Mouse (Mus musculus): ENCODE data around the gene Rere. TPM values are rescaled to one million over a fixed set of nuclear protein-coding genes. Genes with fewer than 3 reads are reported as not detected.
A peak's percentile ranks its signal among the peaks of the same experiment; 100 is the strongest.
"Not testable (repeated sequence)": the region's sequence is repeated elsewhere in the genome, so short reads cannot be mapped to it uniquely, and the experiment has no call there.

Rere gene
- polyA plus RNA-seq, 1 experiment from 2014 or later: 18.0 TPM

DNA sequence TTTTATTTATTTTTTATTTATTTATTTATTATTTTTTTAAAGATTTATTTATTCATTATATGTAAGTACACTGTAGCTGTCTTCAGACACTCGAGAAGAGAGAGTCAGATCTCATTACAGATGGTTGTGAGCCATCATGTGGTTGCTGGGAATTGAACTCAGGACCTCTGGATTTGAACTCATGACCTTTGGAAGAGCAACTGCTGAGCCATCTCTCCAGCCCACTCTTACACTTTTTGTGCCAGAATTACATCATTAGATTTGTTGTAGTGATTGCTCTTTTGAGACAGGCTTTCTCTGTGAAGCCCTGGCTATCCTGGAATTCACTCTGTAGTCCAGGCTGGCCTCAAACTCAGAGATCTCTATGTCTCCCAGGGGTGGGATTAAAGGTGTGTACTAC, 6.0 kb downstream of the Rere start:
- not testable (repeated sequence) for H3K27me3 ChIP-seq (ENCODE audit: control insufficient read depth, insufficient read depth, low read length); H3K9me3 ChIP-seq (replicated peaks; ENCODE audit: control insufficient read depth, low read length); H3K27ac ChIP-seq (ENCODE audit: low read length); H3K9ac ChIP-seq (ENCODE audit: low read length); H3K4me3 ChIP-seq (ENCODE audit: low read length); H3K36me3 ChIP-seq (ENCODE audit: control insufficient read depth, insufficient read depth); ATAC-seq (replicated peaks; ENCODE audit: extremely low read depth, insufficient read depth, low FRiP score); H3K4me2 ChIP-seq (ENCODE audit: low read depth, low read length)
- 77% methylated on average over 1 of the region's 1 CpGs for WGBS
- peaks cover 34% of the 10 kb centered on the region for H3K4me1 ChIP-seq (ENCODE audit: control insufficient read depth, insufficient read depth, low read length)

- Histone ChIP-seq H3K4me2 (ENCODE audit: low read depth, low read length) (no peak overlapping the region), H3K27me3 (ENCODE audit: control insufficient read depth, insufficient read depth, low read length) (no peaks in the 10 kb centered on the region), H3K36me3 (ENCODE audit: control insufficient read depth, insufficient read depth) (peaks cover 4% of the 10 kb centered on the region; the same call in 1 of the 2 replicates), H3K4me1 (ENCODE audit: control insufficient read depth, insufficient read depth, low read length) (peaks cover 19% of the 10 kb centered on the region), H3K4me3 (ENCODE audit: low read length) (no peak overlapping the region), H3K9ac (ENCODE audit: low read length) (no peak overlapping the region), H3K9me3 (replicated peaks; ENCODE audit: control insufficient read depth, low read length) (0 out of 2 replicates have a peak, but pooled peaks cover 2% of the 10 kb centered on the region), H3K27ac (ENCODE audit: low read length) (no peak overlapping the region)
- 95% methylated on average over 3 of the region's 3 CpGs for WGBS
- ATAC-seq (replicated peaks; ENCODE audit: extremely low read depth, insufficient read depth, low FRiP score): no peak
These were observed 10.5 kb downstream of the Rere start for GRCm38 (mm10) chr4:150291900-150292299.

- Histone ChIP-seq H3K4me2 (ENCODE audit: low read depth, low read length) (no peak overlapping the region), H3K9ac (ENCODE audit: low read length) (no peak overlapping the region), H3K27me3 (ENCODE audit: control insufficient read depth, insufficient read depth, low read length) (no peaks in the 10 kb centered on the region), H3K4me1 (ENCODE audit: control insufficient read depth, insufficient read depth, low read length) (0 out of 2 replicates have a peak, but pooled peaks cover 2% of the 10 kb centered on the region), H3K4me3 (ENCODE audit: low read length) (no peak overlapping the region), H3K36me3 (ENCODE audit: control insufficient read depth, insufficient read depth) (peaks cover 4% of the 10 kb centered on the region; the same call in 1 of the 2 replicates), H3K9me3 (replicated peaks; ENCODE audit: control insufficient read depth, low read length) (0 out of 2 replicates have a peak, but pooled peaks cover 2% of the 10 kb centered on the region), H3K27ac (ENCODE audit: low read length) (no peak overlapping the region)
- no peak for ATAC-seq (replicated peaks; ENCODE audit: extremely low read depth, insufficient read depth, low FRiP score)
- WGBS: 93% methylated on average over 7 of the region's 7 CpGs
These were observed 13.4 kb downstream of the Rere start for GRCm38 (mm10) chr4:150294870-150295269.

GRCm38 (mm10) chr4:150295966-150296365, 14.5 kb downstream of the Rere start:
- H3K27ac ChIP-seq (ENCODE audit: low read length): no peak overlapping the region
- no peak overlapping the region for H3K9ac ChIP-seq (ENCODE audit: low read length)
- H3K36me3 ChIP-seq (ENCODE audit: control insufficient read depth, insufficient read depth): peaks cover 4% of the 10 kb centered on the region; the same call in 1 of the 2 replicates
- ATAC-seq (replicated peaks; ENCODE audit: extremely low read depth, insufficient read depth, low FRiP score): no peak
- WGBS: 93% methylated on average over 7 of the region's 7 CpGs
- H3K27me3 ChIP-seq (ENCODE audit: control insufficient read depth, insufficient read depth, low read length): no peaks in the 10 kb centered on the region
- no peak overlapping the region for H3K4me3 ChIP-seq (ENCODE audit: low read length)
- H3K4me2 ChIP-seq (ENCODE audit: low read depth, low read length): no peak overlapping the region
- H3K9me3 ChIP-seq (replicated peaks; ENCODE audit: control insufficient read depth, low read length): 0 out of 2 replicates have a peak, but pooled peaks cover 2% of the 10 kb centered on the region
- peaks cover 3% of the 10 kb centered on the region; the same call in 1 of the 2 replicates for H3K4me1 ChIP-seq (ENCODE audit: control insufficient read depth, insufficient read depth, low read length)

GRCm38 (mm10) chr4:150302726-150303125, 21.3 kb downstream of the Rere start:
- Histone ChIP-seq H3K9me3 (replicated peaks; ENCODE audit: control insufficient read depth, low read length) (no peaks in the 10 kb centered on the region), H3K9ac (ENCODE audit: low read length) (no peak overlapping the region), H3K27me3 (ENCODE audit: control insufficient read depth, insufficient read depth, low read length) (no peaks in the 10 kb centered on the region), H3K36me3 (ENCODE audit: control insufficient read depth, insufficient read depth) (no peaks in the 10 kb centered on the region), H3K4me1 (ENCODE audit: control insufficient read depth, insufficient read depth, low read length) (peaks cover 35% of the 10 kb centered on the region), H3K27ac (ENCODE audit: low read length) (no peak overlapping the region), H3K4me3 (ENCODE audit: low read length) (no peak overlapping the region), H3K4me2 (ENCODE audit: low read depth, low read length) (no peak overlapping the region)
- WGBS: 88% methylated on average over 8 of the region's 8 CpGs
- ATAC-seq (replicated peaks; ENCODE audit: extremely low read depth, insufficient read depth, low FRiP score): no peak

- 0 out of 2 replicates have a peak overlapping the region, but pooled peaks have one; percentile 29 for H3K9ac ChIP-seq (ENCODE audit: low read length)
- no peaks in the 10 kb centered on the region for H3K27me3 ChIP-seq (ENCODE audit: control insufficient read depth, insufficient read depth, low read length)
- H3K4me1 ChIP-seq (ENCODE audit: control insufficient read depth, insufficient read depth, low read length): peaks cover 47% of the 10 kb centered on the region
- no peaks in the 10 kb centered on the region for H3K9me3 ChIP-seq (replicated peaks; ENCODE audit: control insufficient read depth, low read length)
- ATAC-seq (replicated peaks; ENCODE audit: extremely low read depth, insufficient read depth, low FRiP score): no peak
- 41% methylated on average over 2 of the region's 2 CpGs for WGBS
- no peaks in the 10 kb centered on the region for H3K36me3 ChIP-seq (ENCODE audit: control insufficient read depth, insufficient read depth)
- no peak overlapping the region for H3K4me2 ChIP-seq (ENCODE audit: low read depth, low read length)
- H3K4me3 ChIP-seq (ENCODE audit: low read length): no peak overlapping the region
- no peak overlapping the region for H3K27ac ChIP-seq (ENCODE audit: low read length)
These were observed 25.3 kb downstream of the Rere start for GRCm38 (mm10) chr4:150306701-150307100.

DNA sequence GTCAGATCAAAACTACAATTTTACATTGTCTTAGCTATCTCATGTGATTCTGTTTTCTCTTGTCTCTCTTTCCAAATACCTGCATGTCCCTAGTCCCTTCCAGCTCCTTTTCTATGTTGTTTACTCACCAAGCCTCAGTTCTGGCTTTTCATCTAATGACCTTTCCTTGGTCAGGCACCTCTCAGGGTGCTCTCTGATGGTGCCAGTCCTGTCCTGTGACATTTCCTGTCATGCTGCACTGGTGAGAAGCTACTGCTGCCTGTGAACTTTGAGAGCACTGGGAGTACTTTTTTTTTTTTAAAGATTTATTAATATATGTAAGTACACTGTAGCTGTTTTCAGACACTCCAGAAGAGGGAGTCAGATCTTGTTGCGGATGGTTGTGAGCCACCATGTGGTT, 25.8 kb downstream of the Rere start:
- H3K36me3 ChIP-seq (ENCODE audit: control insufficient read depth, insufficient read depth): no peaks in the 10 kb centered on the region
- WGBS: 93% methylated on average over 1 of the region's 1 CpGs
- no peak overlapping the region for H3K9ac ChIP-seq (ENCODE audit: low read length)
- no peak overlapping the region for H3K4me3 ChIP-seq (ENCODE audit: low read length)
- no peaks in the 10 kb centered on the region for H3K9me3 ChIP-seq (replicated peaks; ENCODE audit: control insufficient read depth, low read length)
- ATAC-seq (replicated peaks; ENCODE audit: extremely low read depth, insufficient read depth, low FRiP score): no peak
- no peaks in the 10 kb centered on the region for H3K27me3 ChIP-seq (ENCODE audit: control insufficient read depth, insufficient read depth, low read length)
- H3K4me2 ChIP-seq (ENCODE audit: low read depth, low read length): no peak overlapping the region
- H3K4me1 ChIP-seq (ENCODE audit: control insufficient read depth, insufficient read depth, low read length): peaks cover 53% of the 10 kb centered on the region
- H3K27ac ChIP-seq (ENCODE audit: low read length): no peak overlapping the region

GRCm38 (mm10) chr4:150311431-150311830, 30.0 kb downstream of the Rere start:
- peak overlapping the region; percentile 7 for H3K4me2 ChIP-seq (ENCODE audit: low read depth, low read length)
- no peaks in the 10 kb centered on the region for H3K36me3 ChIP-seq (ENCODE audit: control insufficient read depth, insufficient read depth)
- 33% methylated on average over 2 of the region's 2 CpGs for WGBS
- peak overlapping the region; percentile 79 for H3K27ac ChIP-seq (ENCODE audit: low read length)
- peak; percentile 41 for ATAC-seq (replicated peaks; ENCODE audit: extremely low read depth, insufficient read depth, low FRiP score)
- H3K4me1 ChIP-seq (ENCODE audit: control insufficient read depth, insufficient read depth, low read length): peaks cover 42% of the 10 kb centered on the region
- H3K9ac ChIP-seq (ENCODE audit: low read length): no peak overlapping the region
- no peaks in the 10 kb centered on the region for H3K27me3 ChIP-seq (ENCODE audit: control insufficient read depth, insufficient read depth, low read length)
- H3K9me3 ChIP-seq (replicated peaks; ENCODE audit: control insufficient read depth, low read length): no peaks in the 10 kb centered on the region
- H3K4me3 ChIP-seq (ENCODE audit: low read length): no peak overlapping the region

DNA sequence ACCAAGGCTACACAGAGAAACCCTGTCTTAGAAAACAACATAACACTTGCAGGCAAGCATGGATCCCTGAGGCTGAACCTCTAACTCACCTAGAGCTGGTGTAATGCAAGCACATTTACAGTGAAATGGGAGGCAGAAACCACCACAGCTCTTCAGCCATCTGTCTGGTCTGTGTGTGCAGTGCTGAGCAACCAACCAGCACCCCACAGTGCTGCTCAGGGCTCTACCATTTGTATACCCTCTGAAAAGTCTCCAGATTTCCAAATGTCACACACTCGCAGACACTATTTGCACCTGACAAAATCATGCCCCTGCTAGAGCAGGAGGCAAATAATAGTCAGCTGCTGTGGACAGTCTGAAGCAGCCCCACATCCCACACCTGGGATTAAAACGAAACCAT, 31.2 kb downstream of the Rere start:
- WGBS: 83% methylated on average over 2 of the region's 2 CpGs
- Histone ChIP-seq H3K4me3 (ENCODE audit: low read length) (no peak overlapping the region), H3K4me1 (ENCODE audit: control insufficient read depth, insufficient read depth, low read length) (peaks cover 37% of the 10 kb centered on the region), H3K9ac (ENCODE audit: low read length) (0 out of 2 replicates have a peak overlapping the region, but pooled peaks have one; percentile 16), H3K27me3 (ENCODE audit: control insufficient read depth, insufficient read depth, low read length) (no peaks in the 10 kb centered on the region), H3K9me3 (replicated peaks; ENCODE audit: control insufficient read depth, low read length) (no peaks in the 10 kb centered on the region), H3K36me3 (ENCODE audit: control insufficient read depth, insufficient read depth) (no peaks in the 10 kb centered on the region), H3K4me2 (ENCODE audit: low read depth, low read length) (no peak overlapping the region), H3K27ac (ENCODE audit: low read length) (peak overlapping the region; percentile 69)
- no peak for ATAC-seq (replicated peaks; ENCODE audit: extremely low read depth, insufficient read depth, low FRiP score)
